Mouse (Mus musculus) ovary, adult 2 months (tissue): ENCODE data around the gene Nbeal2. TPM values are rescaled to one million over a fixed set of nuclear protein-coding genes. Genes with fewer than 3 reads are reported as not detected.

ENCODE experiments used
- polyA plus RNA-seq: library from polyadenylated mRNA; depleted of rRNA; stranded (reverse); fragments of >200 nt; gene quantifications from 2 replicates; pipeline ENCODE4 v1.2.3, GENCODE M21; 2012; rRNA removed

The Nbeal2 gene
- 31.1 and 34.4 TPM in 2 replicates for polyA plus RNA-seq

GRCm38 (mm10) chr9:110653655-110654461 is at the start of gene Nbeal2:
Gene Nbeal2 (minus strand): TSS chr9:110654161.

GRCm38 (mm10) chr9:110656249-110657221 is 2.6 kb upstream of the Nbeal2 start, which contains the start of gene Ccdc12:
Gene Ccdc12 (plus strand): TSS chr9:110656503.

GRCm38 (mm10) chr9:110624361-110625166 is 29.4 kb downstream of the Nbeal2 start, which contains the start of gene Nradd:
Gene Nradd (minus strand): TSS chr9:110624452.

Other genes starting within 250 kb of the Nbeal2 start
- gene Ptpn23, start 245.9 kb downstream of the Nbeal2 start, polyA plus RNA-seq, result 38.1 and 46.1 TPM in 2 replicates
- gene Ngp, start 234.4 kb downstream of the Nbeal2 start, polyA plus RNA-seq, result not detected in 2 replicates
- gene Klhl18, start 177.5 kb downstream of the Nbeal2 start, polyA plus RNA-seq, result 14.7 and 20.0 TPM in 2 replicates
- 5.3 and 7.4 TPM in 2 replicates for gene Kif9, start 177.2 kb downstream of the Nbeal2 start, polyA plus RNA-seq
- gene Setd2, start 121.6 kb downstream of the Nbeal2 start, polyA plus RNA-seq, result 37.7 and 65.6 TPM in 2 replicates
- gene Nradd, start 29.7 kb downstream of the Nbeal2 start, polyA plus RNA-seq, result 45.3 and 49.3 TPM in 2 replicates
- 76.4 and 111 TPM in 2 replicates for gene Ccdc12, start 2.3 kb upstream of the Nbeal2 start, polyA plus RNA-seq
- gene Myl3, start 87.7 kb upstream of the Nbeal2 start, polyA plus RNA-seq, result 0.15 and 0.35 TPM in 2 replicates
- 59.6 and 72.7 TPM in 2 replicates for gene Pth1r, start 93.0 kb upstream of the Nbeal2 start, polyA plus RNA-seq
- not detected in 2 replicates for gene Prss42, start 144.0 kb upstream of the Nbeal2 start, polyA plus RNA-seq
- gene Prss44, start 159.8 kb upstream of the Nbeal2 start, polyA plus RNA-seq, result 0.29 and 0.37 TPM in 2 replicates
- not detected in 2 replicates for gene Prss43, start 172.5 kb upstream of the Nbeal2 start, polyA plus RNA-seq
- not detected in 2 replicates for gene Prss45, start 180.4 kb upstream of the Nbeal2 start, polyA plus RNA-seq
- gene Prss46, start 190.3 kb upstream of the Nbeal2 start, polyA plus RNA-seq, result 0.15 and 0.17 TPM in 2 replicates
- 0.09 and 0.17 TPM in 2 replicates for gene Prss50, start 203.8 kb upstream of the Nbeal2 start, polyA plus RNA-seq
- 42.5 and 54.8 TPM in 2 replicates for gene Als2cl, start 225.7 kb upstream of the Nbeal2 start, polyA plus RNA-seq
- 5.2 and 7.4 TPM in 2 replicates for gene Tmie, start 226.0 kb upstream of the Nbeal2 start, polyA plus RNA-seq